Mouse (Mus musculus) c-Kit-positive CD71-positive TER-119-negative erythroid progenitor cells, embryonic 14.5 days (primary cell): ENCODE results near the gene Ubc.
A peak's percentile ranks its signal among the peaks of the same experiment; 100 is the strongest.

Experiments
- DNase-seq: peaks from one replicate; pipeline ENCODE4 v3.0.0-alpha.2; 2013; ENCODE audit warnings: low read depth

Ubc gene

GRCm38 (mm10) chr5:125348487-125348886 is 41.5 kb downstream of the Ubc start:
- DNase-seq, result peak; percentile 63

GRCm38 (mm10) chr5:125348067-125348466 is 41.9 kb downstream of the Ubc start:
- DNase-seq, result no peak

DNA sequence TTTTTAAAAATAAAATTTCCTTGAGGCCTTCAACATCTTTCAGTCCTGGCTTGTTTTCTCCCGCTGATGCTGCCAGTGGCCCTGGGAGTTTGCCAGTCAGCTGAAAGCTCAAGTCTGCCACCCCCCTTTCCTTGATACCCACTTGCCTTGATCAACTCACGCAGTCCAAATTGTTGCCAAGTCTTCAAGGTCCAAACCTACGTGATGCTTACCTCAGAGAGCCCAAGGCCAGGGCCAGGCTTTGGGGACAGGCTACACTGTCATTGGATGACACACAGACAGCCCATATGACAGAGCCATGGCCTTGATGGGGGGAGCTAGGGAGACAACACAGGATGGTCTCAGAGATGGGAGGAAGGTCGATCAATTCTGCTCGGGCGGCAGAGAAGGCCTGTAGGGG is 45.7 kb downstream of the Ubc start:
- DNase-seq, result no peak

DNA sequence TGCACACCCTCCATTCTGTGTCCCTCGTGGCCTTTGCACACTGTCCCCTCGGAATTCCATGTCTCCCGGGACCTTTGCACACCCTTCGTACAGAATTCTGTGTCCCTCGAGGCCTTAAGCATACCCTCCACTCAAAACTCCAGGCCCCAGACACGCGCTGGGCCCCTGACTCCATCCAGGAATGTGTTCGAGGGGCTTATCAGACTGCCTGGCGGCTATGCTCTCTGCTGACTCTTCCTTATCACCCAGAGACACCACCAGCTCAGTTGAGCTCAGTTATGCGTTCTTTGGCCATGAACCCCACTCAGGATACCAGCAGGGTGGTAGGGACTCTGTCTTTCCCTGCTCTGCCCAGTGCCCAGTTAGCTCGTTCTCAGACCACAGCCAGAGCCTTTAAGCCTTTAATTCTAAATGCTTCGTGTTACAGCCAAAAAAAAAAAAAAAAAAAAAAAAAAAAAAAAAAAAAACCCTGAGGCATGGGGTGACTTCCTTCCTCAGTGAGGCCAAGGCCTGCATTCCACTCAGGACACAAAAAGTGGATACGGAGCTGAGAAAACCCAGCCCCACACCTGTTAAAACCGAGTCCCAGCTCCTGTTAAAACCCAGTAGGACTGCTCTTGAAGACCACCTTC is 48.4 kb downstream of the Ubc start:
- peak; percentile 46 for DNase-seq

- DNase-seq, result peak; percentile 73
These were observed 49.3 kb downstream of the Ubc start, which contains the start of gene Scarb1 for GRCm38 (mm10) chr5:125340547-125341262. Gene Scarb1 (minus strand): TSS chr5:125341094.

DNA sequence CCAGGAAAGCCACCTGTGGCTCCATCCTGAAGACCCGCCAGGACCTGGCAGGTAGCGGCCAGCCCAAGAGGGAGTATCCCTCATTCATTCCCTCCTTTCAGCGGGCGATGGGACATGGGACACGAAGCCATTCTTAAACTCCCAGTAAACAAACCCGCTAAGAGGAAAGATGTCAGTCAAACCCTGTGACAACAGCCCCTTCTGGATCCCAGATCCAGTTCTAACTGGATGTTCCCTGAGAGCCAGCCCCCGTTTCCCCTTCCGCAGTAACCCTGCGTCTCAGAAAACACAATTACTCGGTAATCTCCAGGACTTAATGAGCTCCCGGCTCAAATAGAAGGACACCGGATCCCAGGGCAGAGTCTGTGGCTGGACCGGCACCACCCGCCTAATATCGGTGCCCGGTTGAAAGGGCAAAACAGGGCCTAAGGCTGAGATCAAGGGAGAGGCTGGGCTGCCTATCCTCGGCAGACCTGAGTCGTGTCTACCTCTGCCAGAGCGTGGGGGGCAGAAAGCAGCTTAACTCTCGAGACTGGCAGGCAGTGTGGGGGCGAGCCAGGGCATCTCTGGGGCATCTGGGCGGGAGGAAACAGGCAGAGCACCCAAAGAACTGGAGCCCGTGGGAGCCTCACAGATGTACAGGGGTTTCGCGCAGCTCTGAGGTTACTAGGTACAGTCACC is 50.0 kb downstream of the Ubc start:
- DNase-seq, result peak; percentile 21

GRCm38 (mm10) chr5:125339108-125339751 is 50.8 kb downstream of the Ubc start:
- peak; percentile 71 for DNase-seq

- DNase-seq, result no peak
These were observed 52.5 kb downstream of the Ubc start for GRCm38 (mm10) chr5:125337526-125337925.

DNA sequence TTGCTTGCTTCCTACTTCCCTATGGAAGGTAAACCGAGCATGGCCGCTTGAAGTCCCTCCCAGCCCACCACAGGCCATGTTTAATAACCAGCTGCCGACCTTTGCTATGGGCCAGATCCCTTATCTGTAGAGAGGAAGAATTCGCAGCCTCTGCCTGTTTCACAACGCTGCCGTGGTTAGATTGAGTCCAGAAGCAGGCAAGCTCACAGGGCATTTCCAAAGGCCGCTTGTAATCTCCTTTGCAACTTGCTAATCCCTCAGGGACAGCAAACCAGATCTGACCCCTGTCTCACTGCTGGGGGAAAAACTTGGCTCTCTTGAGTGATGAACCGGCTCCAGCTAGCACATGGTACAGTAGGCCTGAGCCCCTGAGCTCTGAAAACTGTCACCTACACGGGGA is 53.0 kb downstream of the Ubc start:
- DNase-seq, result no peak
